Mouse (Mus musculus): Measurements from ENCODE around the gene Bend3. TPM values are rescaled to one million over a fixed set of nuclear protein-coding genes. Genes with fewer than 3 reads are reported as not detected.
"Not testable (repeated sequence)": the region's sequence is repeated elsewhere in the genome, so short reads cannot be mapped to it uniquely, and the experiment has no call there.

Bend3 gene
- polyA plus RNA-seq, 1 experiment: 2.4 TPM

GRCm38 (mm10) chr10:43518368-43518767, 39.7 kb downstream of the Bend3 start:
- Histone ChIP-seq H3K27ac (ENCODE audit: insufficient read depth, low read depth, low read length) (no peak overlapping the region), H3K4me1 (ENCODE audit: control insufficient read depth, insufficient read depth, low read length) (no peaks in the 10 kb centered on the region), H3K4me3 (ENCODE audit: insufficient read depth, low read length) (no peak overlapping the region)
- no peak for TF ChIP-seq POLR2A (IDR thresholded peaks at IDR 0.05; ENCODE audit: borderline replicate concordance, low read depth, low read length)
- TF ChIP-seq CTCF (IDR thresholded peaks at IDR 0.05; ENCODE audit: low read depth, low read length): no peak

GRCm38 (mm10) chr10:43519977-43520376, 41.3 kb downstream of the Bend3 start:
- no peak overlapping the region for H3K4me3 ChIP-seq (ENCODE audit: insufficient read depth, low read length)
- no peaks in the 10 kb centered on the region for H3K4me1 ChIP-seq (ENCODE audit: control insufficient read depth, insufficient read depth, low read length)
- TF ChIP-seq POLR2A (IDR thresholded peaks at IDR 0.05; ENCODE audit: borderline replicate concordance, low read depth, low read length): no peak
- no peak for TF ChIP-seq CTCF (IDR thresholded peaks at IDR 0.05; ENCODE audit: low read depth, low read length)
- no peak overlapping the region for H3K27ac ChIP-seq (ENCODE audit: insufficient read depth, low read depth, low read length)

GRCm38 (mm10) chr10:43523931-43524330, 45.3 kb downstream of the Bend3 start, which contains the start of gene Gm9803:
TSS of gene Gm9803 (plus strand) at chr10:43524084.
- not testable (repeated sequence) for H3K4me3 ChIP-seq (ENCODE audit: insufficient read depth, low read length); H3K27ac ChIP-seq (ENCODE audit: insufficient read depth, low read depth, low read length)
- H3K4me1 ChIP-seq (ENCODE audit: control insufficient read depth, insufficient read depth, low read length): peaks cover 10% of the 10 kb centered on the region

GRCm38 (mm10) chr10:43527283-43528269, 48.9 kb downstream of the Bend3 start:
- Histone ChIP-seq H3K27ac (ENCODE audit: insufficient read depth, low read depth, low read length) (0 out of 2 replicates have a peak overlapping the region, but pooled peaks have one; percentile 11), H3K4me1 (ENCODE audit: control insufficient read depth, insufficient read depth, low read length) (peaks cover 10% of the 10 kb centered on the region), H3K4me3 (ENCODE audit: insufficient read depth, low read length) (no peak overlapping the region)
- TF ChIP-seq CTCF (IDR thresholded peaks at IDR 0.05; ENCODE audit: low read depth, low read length): no peak
- no peak for TF ChIP-seq POLR2A (IDR thresholded peaks at IDR 0.05; ENCODE audit: borderline replicate concordance, low read depth, low read length)

- Histone ChIP-seq H3K27ac (ENCODE audit: insufficient read depth, low read depth, low read length) (no peak overlapping the region), H3K4me3 (ENCODE audit: insufficient read depth, low read length) (no peak overlapping the region), H3K4me1 (ENCODE audit: control insufficient read depth, insufficient read depth, low read length) (peaks cover 4% of the 10 kb centered on the region)
- no peak for TF ChIP-seq CTCF (IDR thresholded peaks at IDR 0.05; ENCODE audit: low read depth, low read length)
- TF ChIP-seq POLR2A (IDR thresholded peaks at IDR 0.05; ENCODE audit: borderline replicate concordance, low read depth, low read length): no peak
Observed at GRCm38 (mm10) chr10:43534382-43534781, 55.8 kb downstream of the Bend3 start.

- no peak for TF ChIP-seq POLR2A (IDR thresholded peaks at IDR 0.05; ENCODE audit: borderline replicate concordance, low read depth, low read length)
- TF ChIP-seq CTCF (IDR thresholded peaks at IDR 0.05; ENCODE audit: low read depth, low read length): no peak
- Histone ChIP-seq H3K4me3 (ENCODE audit: insufficient read depth, low read length) (no peak overlapping the region), H3K4me1 (ENCODE audit: control insufficient read depth, insufficient read depth, low read length) (peaks cover 9% of the 10 kb centered on the region), H3K27ac (ENCODE audit: insufficient read depth, low read depth, low read length) (no peak overlapping the region)
Observed at GRCm38 (mm10) chr10:43537652-43538051, 59.0 kb downstream of the Bend3 start.

GRCm38 (mm10) chr10:43538831-43539230, 60.2 kb downstream of the Bend3 start:
- Histone ChIP-seq H3K27ac (ENCODE audit: insufficient read depth, low read depth, low read length) (no peak overlapping the region), H3K4me1 (ENCODE audit: control insufficient read depth, insufficient read depth, low read length) (peaks cover 9% of the 10 kb centered on the region), H3K4me3 (ENCODE audit: insufficient read depth, low read length) (no peak overlapping the region)
- no peak for TF ChIP-seq POLR2A (IDR thresholded peaks at IDR 0.05; ENCODE audit: borderline replicate concordance, low read depth, low read length)
- TF ChIP-seq CTCF (IDR thresholded peaks at IDR 0.05; ENCODE audit: low read depth, low read length): no peak

- TF ChIP-seq CTCF (IDR thresholded peaks at IDR 0.05; ENCODE audit: low read depth, low read length): no peak
- no peak for TF ChIP-seq POLR2A (IDR thresholded peaks at IDR 0.05; ENCODE audit: borderline replicate concordance, low read depth, low read length)
- Histone ChIP-seq H3K27ac (ENCODE audit: insufficient read depth, low read depth, low read length) (no peak overlapping the region), H3K4me1 (ENCODE audit: control insufficient read depth, insufficient read depth, low read length) (peaks cover 9% of the 10 kb centered on the region), H3K4me3 (ENCODE audit: insufficient read depth, low read length) (peak overlapping the region; percentile 90)
Observed at GRCm38 (mm10) chr10:43539746-43540310, 61.2 kb downstream of the Bend3 start.

GRCm38 (mm10) chr10:43540442-43541152, 62.0 kb downstream of the Bend3 start, which contains the start of gene 1700021F05Rik:
TSS of gene 1700021F05Rik (minus strand) at chr10:43540994.
- Histone ChIP-seq H3K4me3 (ENCODE audit: insufficient read depth, low read length) (peak within 1 kb of the TSS; percentile 90), H3K27ac (ENCODE audit: insufficient read depth, low read depth, low read length) (peak within 1 kb of the TSS; percentile 40), H3K4me1 (ENCODE audit: control insufficient read depth, insufficient read depth, low read length) (peaks cover 9% of the 10 kb centered on the region)
- TF ChIP-seq POLR2A (IDR thresholded peaks at IDR 0.05; ENCODE audit: borderline replicate concordance, low read depth, low read length): peak; percentile 20; the same call in 1 of the 2 replicates
- TF ChIP-seq CTCF (IDR thresholded peaks at IDR 0.05; ENCODE audit: low read depth, low read length): peak; percentile 31; the same call in 1 of the 2 replicates

Measured in bone marrow macrophage, adult 2 months (primary cell).